Mouse (Mus musculus): ENCODE measurements around the gene Mtfr1l.

Mtfr1l gene

DNA sequence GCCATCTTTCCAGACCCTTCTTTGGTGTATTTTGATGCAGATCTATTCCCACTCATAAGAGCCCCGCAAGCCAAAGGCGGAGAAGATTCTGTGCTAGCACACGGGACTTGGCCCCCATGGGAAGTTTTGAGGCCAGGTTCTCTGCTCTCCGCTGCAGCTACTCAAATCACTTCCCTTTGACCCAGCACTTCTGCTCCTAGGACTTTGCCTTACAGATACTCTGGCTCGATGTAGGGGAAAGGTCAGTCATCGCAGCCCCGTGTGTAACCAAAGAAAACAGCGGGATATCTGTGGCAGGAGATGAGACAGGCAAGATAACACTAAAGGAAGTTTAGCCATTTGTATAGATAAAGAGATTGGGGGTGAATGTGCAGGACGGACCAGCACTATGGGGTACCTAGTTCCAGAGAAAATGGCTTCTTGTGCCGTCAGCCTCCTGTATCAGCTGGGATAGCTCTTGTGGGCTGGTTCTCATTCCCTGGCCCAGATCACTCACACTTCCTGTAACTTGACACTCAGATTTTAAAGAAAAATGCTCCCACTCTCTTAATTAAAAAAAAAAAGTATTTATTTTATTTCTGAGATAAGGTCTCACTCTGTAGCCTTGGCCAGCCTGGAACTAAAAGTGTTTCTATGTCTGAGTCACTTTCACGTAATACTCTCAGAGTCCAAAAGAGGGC lies 45.1 kb downstream of the Mtfr1l start:
- DNase-seq (ENCODE audit: low spot score in 2 of 2) = no peak

DNA sequence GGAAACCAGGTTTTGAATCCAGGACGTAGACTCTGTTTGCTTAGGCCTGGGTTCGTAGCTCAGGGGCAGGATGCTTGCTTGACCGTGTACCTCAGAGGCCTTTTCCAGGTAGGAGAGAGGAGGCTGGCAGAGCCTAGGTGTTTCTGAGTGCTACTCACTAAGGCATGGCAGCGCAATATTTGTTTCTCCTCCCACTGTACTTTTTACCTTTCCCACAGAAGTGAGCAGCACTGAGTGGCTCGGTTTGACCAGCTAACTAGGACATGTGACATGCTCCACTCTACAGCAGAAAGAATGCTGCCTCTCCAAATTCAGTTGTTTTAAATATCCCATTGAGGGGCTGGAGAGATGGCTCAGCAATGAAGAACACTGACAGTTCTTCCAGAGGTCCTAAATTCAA lies 47.0 kb downstream of the Mtfr1l start:
- DNase-seq (ENCODE audit: low spot score in 2 of 2) = no peak

DNA sequence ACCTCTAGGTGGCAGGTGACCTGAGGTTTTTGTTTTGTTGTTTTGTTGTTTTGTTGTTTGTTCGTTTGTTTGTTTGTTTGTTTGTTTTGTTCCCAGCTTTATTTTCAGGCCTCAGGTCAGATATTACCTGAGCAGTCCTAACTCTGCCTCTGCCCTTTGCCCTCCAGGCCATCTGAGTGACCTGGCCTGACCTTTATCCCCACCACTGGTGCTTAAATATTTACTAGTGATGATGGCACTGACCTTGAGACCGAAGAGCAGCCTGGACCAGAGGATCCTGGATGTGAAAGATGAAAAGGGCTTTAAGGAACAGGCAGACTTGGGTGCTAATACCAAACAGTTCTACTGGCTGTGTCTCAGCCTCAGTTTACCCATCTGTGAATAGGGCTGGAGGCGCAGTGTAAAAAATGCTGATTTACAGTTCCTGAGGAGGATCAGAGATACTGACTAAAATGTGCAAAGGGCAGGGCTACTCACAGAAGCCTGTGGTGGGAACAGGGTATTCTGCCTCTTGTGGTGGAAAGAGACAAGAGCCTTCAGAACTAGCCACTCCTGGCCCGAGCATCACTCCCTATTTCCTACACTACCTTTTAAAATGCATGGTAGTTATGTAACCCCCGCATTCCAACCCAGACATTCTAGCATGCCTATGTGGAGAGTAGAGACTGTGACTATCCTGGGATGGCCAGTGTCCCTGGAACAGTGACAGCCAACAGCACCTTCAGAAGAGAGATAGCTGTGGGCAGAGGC lies 49.9 kb downstream of the Mtfr1l start:
- no peak for DNase-seq (ENCODE audit: low spot score in 2 of 2)

DNA sequence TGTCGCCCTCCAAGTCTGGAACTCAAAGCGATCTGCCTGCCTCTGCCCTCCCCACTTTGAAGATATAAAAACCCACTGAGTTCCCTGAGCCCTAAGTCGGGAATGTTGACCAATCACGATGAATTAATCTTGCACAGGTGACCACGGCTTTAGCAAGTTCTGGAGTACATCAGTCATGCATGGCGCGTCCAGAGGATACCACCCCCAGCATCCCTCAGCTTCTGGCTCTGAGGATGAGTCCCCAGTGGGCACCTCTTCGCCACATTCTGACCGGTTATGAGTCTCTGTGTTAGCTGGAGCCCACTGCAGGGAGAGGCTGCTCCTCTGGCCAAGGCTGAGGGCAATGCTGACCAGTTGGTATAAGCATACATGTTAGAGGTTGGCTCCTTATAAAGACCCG lies 51.0 kb downstream of the Mtfr1l start:
- DNase-seq (ENCODE audit: low spot score in 2 of 2) = no peak

DNA sequence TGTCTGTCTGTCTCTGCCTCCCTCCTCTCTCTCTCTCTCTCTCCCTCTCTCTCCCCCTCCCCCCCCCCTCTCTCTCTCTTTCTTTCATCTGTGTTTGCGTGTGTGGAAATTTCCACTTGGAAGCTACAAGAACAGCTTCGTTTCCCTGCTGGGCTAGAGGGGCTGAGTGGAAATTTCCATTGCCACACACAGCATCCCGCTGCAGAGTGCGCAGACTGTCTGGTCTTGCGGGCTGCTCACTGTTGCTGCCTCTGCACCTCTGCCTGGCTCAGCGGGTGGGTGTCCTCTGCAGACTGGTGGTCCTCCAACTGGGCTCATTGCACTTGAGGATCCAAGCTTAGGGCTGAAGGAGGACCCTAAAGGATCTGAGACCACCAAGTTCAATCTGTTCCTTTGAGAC lies 51.5 kb downstream of the Mtfr1l start:
- no peak for DNase-seq (ENCODE audit: low spot score in 2 of 2)

DNA sequence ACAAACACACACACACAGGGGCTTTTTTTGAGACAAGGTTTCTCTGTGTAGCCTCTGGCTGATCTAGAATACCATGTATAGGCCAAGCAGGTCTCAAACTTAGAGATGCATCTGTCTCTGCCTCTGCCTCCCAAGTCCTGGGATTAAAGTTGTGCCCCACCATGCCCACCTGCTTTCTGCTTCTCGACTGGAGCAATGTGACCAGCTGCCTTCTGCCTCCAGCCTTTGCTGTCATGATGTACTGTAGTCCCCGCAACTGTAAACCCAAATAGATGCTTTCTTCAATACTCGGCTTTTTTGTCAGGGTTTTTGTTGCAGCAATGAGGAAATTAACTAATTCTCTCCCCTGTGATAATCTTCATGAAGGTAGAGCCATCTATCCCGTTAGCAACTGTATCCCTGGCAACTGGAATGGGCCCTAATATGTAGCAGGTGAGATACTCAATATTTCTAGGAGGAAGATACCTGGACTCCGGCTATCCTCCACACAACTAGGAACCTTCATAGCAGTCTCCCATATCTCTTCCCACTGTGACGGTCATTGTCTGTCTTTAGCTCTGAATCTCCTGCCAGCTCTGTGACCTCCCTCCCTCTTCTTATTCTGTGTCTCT lies 52.0 kb downstream of the Mtfr1l start:
- no peak for DNase-seq (ENCODE audit: low spot score in 2 of 2)

DNA sequence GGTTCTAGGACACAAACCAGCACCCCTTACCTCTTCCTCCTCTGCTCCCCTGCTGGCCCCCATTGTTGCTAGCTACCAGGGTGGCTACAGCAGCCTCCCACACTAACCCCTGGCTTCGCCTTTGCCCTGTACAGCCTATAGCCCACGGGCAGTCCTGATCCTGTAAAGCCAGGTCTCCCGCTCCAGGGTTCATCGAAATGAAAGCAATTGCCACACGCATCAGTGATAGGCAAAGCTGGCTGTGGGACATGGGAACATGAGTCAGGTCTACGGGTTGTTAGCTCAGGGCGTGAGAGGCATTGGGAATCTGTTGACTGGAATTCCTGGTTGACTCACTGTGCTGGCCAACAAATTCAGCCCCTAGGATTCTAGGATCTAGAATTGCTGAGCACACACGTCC lies 52.7 kb downstream of the Mtfr1l start:
- DNase-seq (ENCODE audit: low spot score in 2 of 2) = no peak

DNA sequence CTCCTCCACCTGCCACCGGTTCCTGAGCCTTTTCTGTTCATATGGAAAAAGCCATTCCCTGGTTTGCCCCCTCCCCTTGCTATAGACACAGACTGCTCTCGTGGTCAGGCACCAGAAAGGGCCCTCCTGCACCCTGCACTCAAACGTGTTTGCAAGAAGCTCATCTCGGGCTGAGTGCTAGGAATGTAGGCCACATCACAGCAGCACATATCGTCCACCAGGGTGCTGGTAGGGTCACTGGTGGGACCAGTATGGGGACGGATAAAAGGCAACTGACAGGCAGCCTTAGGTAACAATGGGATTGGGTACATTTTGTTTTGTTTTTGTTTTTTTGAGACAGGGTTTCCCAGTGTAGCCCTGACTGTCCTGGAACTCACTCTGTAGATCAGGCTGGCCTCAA lies 53.9 kb downstream of the Mtfr1l start:
- no peak for DNase-seq (ENCODE audit: low spot score in 2 of 2)

DNA sequence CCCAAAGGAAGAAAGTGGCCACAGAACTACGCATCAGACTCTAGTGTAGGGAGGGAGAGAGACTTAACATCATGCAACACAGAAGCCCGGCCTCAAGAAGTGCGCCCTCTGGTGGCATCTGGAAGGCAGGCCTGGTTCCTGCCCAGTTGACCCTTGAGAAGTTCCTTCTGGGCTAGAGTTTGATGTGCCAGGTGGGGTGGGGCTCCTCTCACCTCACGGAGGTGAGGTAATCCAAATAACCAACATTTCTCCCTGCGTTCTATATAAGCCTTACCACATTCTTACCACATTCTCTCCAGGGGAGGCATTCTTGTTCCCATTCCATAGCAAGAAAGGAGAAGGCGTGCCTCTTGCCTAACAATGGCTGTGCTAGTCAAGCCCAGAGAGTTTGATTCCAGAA lies 54.3 kb downstream of the Mtfr1l start:
- DNase-seq (ENCODE audit: low spot score in 2 of 2) = peak; percentile 59 to 76

DNA sequence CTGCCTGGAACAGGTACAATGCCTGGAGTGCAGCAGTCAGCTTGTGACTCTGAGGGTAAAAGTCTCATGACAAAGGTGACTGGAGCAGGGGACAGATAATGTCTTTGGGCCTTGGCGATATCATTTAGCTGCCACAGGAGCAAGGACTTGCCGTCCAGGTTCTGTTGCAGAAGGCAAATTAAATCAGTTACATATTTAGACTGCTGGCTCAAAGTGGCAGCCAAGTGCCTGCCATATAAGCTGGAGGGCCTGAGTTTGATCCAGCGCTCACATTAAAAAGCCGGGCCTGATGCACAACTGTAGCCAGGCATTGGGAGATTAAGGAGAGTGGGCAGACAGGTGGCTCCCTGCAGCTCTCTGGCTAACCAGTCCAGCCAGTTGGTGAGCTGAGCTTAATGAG lies 55.3 kb downstream of the Mtfr1l start:
- no peak for DNase-seq (ENCODE audit: low spot score in 2 of 2)

DNA sequence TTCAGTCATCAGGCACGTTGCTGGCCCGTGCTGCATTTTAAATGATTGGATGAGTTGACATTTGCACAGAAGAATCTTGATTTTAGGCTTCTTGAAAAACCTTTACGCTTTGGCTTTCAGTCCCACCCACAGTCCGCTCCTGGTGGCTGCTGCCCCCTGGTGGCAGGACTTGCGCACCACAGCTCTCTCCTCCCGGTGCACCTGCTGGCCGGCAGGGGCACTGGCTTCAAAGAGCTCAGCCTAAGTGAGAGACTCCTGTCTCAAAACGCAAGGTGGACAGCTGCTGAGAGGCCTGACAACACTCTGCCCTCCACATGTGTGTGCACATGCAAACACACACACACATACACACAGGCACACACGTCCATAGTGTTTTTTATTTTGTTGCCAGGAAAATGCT lies 57.2 kb downstream of the Mtfr1l start:
- peak; percentile 89 to 96 for DNase-seq (ENCODE audit: low spot score in 2 of 2)

DNA sequence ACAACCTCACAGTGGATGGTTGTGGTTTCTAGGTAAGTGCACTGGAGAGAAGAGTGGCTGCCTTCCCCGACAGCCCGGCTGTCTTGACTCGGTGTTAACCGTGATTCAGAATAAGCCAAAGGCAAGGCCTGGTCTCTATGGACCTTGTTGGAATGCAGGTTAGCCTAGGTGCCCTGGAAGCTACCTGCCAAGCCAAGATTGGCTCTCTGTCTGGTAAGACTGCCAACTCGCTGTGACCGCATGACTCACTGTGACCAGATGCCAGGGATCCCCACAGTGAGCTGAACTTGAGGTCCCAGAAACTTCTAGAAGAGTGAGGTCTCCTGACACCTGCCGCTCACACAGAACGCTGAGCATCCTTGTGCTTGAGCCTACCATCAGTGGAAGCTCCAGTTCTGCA lies 58.3 kb downstream of the Mtfr1l start:
- no peak for DNase-seq (ENCODE audit: low spot score in 2 of 2)
